Mouse (Mus musculus): ENCODE measurements around the gene Casz1. TPM values are rescaled to one million over a fixed set of nuclear protein-coding genes. Genes with fewer than 3 reads are reported as not detected.
A peak's percentile ranks its signal among the peaks of the same experiment; 100 is the strongest.

Casz1 gene
- polyA plus RNA-seq, 1 experiment from 2014 or later = 7.3 TPM

GRCm38 (mm10) chr4:148872783-148873182 is 68.6 kb downstream of the Casz1 start:
- H3K27ac ChIP-seq (ENCODE audit: low read length) = no peak overlapping the region
- no peaks in the 10 kb centered on the region for H3K36me3 ChIP-seq (ENCODE audit: control insufficient read depth, insufficient read depth, low read length)
- peaks cover 16% of the 10 kb centered on the region for H3K4me1 ChIP-seq (replicated peaks; ENCODE audit: control insufficient read depth, insufficient read depth, low read length)
- no peak overlapping the region for H3K4me3 ChIP-seq (ENCODE audit: low read length)
- no peak overlapping the region for H3K4me2 ChIP-seq (ENCODE audit: low read depth, low read length)
- H3K9me3 ChIP-seq (ENCODE audit: control insufficient read depth, low read length) = no peaks in the 10 kb centered on the region
- 32% methylated on average over 12 of the region's 12 CpGs for WGBS
- H3K27me3 ChIP-seq (ENCODE audit: control insufficient read depth, insufficient read depth, low read depth, low read length) = no peaks in the 10 kb centered on the region
- ATAC-seq (ENCODE audit: low read depth) = peak; percentile 13; the same call in 1 of the 2 replicates
- no peak overlapping the region for H3K9ac ChIP-seq (ENCODE audit: low read length)

- Histone ChIP-seq H3K9ac (ENCODE audit: low read length) (no peak overlapping the region), H3K4me1 (replicated peaks; ENCODE audit: control insufficient read depth, insufficient read depth, low read length) (peaks cover 19% of the 10 kb centered on the region)
- WGBS = 83% methylated on average over 9 of the region's 9 CpGs
Measured at GRCm38 (mm10) chr4:148876166-148876565, 71.9 kb downstream of the Casz1 start.

GRCm38 (mm10) chr4:148876867-148877266 is 72.6 kb downstream of the Casz1 start:
- H3K27ac ChIP-seq (ENCODE audit: low read length) = no peak overlapping the region
- H3K36me3 ChIP-seq (ENCODE audit: control insufficient read depth, insufficient read depth, low read length) = no peaks in the 10 kb centered on the region
- H3K4me1 ChIP-seq (replicated peaks; ENCODE audit: control insufficient read depth, insufficient read depth, low read length) = peaks cover 14% of the 10 kb centered on the region
- no peak overlapping the region for H3K4me2 ChIP-seq (ENCODE audit: low read depth, low read length)
- H3K9me3 ChIP-seq (ENCODE audit: control insufficient read depth, low read length) = no peaks in the 10 kb centered on the region
- H3K27me3 ChIP-seq (ENCODE audit: control insufficient read depth, insufficient read depth, low read depth, low read length) = no peaks in the 10 kb centered on the region
- WGBS = 67% methylated on average over 8 of the region's 8 CpGs
- ATAC-seq (ENCODE audit: low read depth) = no peak
- no peak overlapping the region for H3K9ac ChIP-seq (ENCODE audit: low read length)
- no peak overlapping the region for H3K4me3 ChIP-seq (ENCODE audit: low read length)

More at GRCm38 (mm10) chr4:148876166-148876565, 71.9 kb downstream of the Casz1 start:
- H3K4me3 ChIP-seq (ENCODE audit: low read length) = no peak overlapping the region
- H3K27ac ChIP-seq (ENCODE audit: low read length) = no peak overlapping the region
- no peaks in the 10 kb centered on the region for H3K27me3 ChIP-seq (ENCODE audit: control insufficient read depth, insufficient read depth, low read depth, low read length)
- no peaks in the 10 kb centered on the region for H3K36me3 ChIP-seq (ENCODE audit: control insufficient read depth, insufficient read depth, low read length)
- no peak for ATAC-seq (ENCODE audit: low read depth)
- H3K9me3 ChIP-seq (ENCODE audit: control insufficient read depth, low read length) = no peaks in the 10 kb centered on the region
- no peak overlapping the region for H3K4me2 ChIP-seq (ENCODE audit: low read depth, low read length)

GRCm38 (mm10) chr4:148878192-148878983 is 74.2 kb downstream of the Casz1 start:
- 54% methylated on average over 11 of the region's 11 CpGs for WGBS
- ATAC-seq (ENCODE audit: low read depth) = no peak
- Histone ChIP-seq H3K36me3 (ENCODE audit: control insufficient read depth, insufficient read depth, low read length) (no peaks in the 10 kb centered on the region), H3K9me3 (ENCODE audit: control insufficient read depth, low read length) (no peaks in the 10 kb centered on the region), H3K9ac (ENCODE audit: low read length) (no peak overlapping the region), H3K4me2 (ENCODE audit: low read depth, low read length) (no peak overlapping the region), H3K4me1 (replicated peaks; ENCODE audit: control insufficient read depth, insufficient read depth, low read length) (peaks cover 21% of the 10 kb centered on the region), H3K27me3 (ENCODE audit: control insufficient read depth, insufficient read depth, low read depth, low read length) (peaks cover 4% of the 10 kb centered on the region), H3K4me3 (ENCODE audit: low read length) (no peak overlapping the region), H3K27ac (ENCODE audit: low read length) (no peak overlapping the region)

GRCm38 (mm10) chr4:148878984-148879610 is 74.9 kb downstream of the Casz1 start:
- H3K9ac ChIP-seq (ENCODE audit: low read length) = no peak overlapping the region
- 0 out of 2 replicates have a peak, but pooled peaks have one; percentile 29 for ATAC-seq (ENCODE audit: low read depth)
- no peaks in the 10 kb centered on the region for H3K9me3 ChIP-seq (ENCODE audit: control insufficient read depth, low read length)
- H3K4me2 ChIP-seq (ENCODE audit: low read depth, low read length) = no peak overlapping the region
- H3K4me1 ChIP-seq (replicated peaks; ENCODE audit: control insufficient read depth, insufficient read depth, low read length) = peaks cover 21% of the 10 kb centered on the region
- H3K27ac ChIP-seq (ENCODE audit: low read length) = no peak overlapping the region
- no peaks in the 10 kb centered on the region for H3K36me3 ChIP-seq (ENCODE audit: control insufficient read depth, insufficient read depth, low read length)
- 34% methylated on average over 11 of the region's 11 CpGs for WGBS
- H3K4me3 ChIP-seq (ENCODE audit: low read length) = no peak overlapping the region
- peaks cover 4% of the 10 kb centered on the region for H3K27me3 ChIP-seq (ENCODE audit: control insufficient read depth, insufficient read depth, low read depth, low read length)

- Histone ChIP-seq H3K4me1 (replicated peaks; ENCODE audit: control insufficient read depth, insufficient read depth, low read length) (peaks cover 21% of the 10 kb centered on the region), H3K9me3 (ENCODE audit: control insufficient read depth, low read length) (no peaks in the 10 kb centered on the region), H3K9ac (ENCODE audit: low read length) (no peak overlapping the region), H3K36me3 (ENCODE audit: control insufficient read depth, insufficient read depth, low read length) (no peaks in the 10 kb centered on the region), H3K4me3 (ENCODE audit: low read length) (no peak overlapping the region), H3K27ac (ENCODE audit: low read length) (no peak overlapping the region), H3K4me2 (ENCODE audit: low read depth, low read length) (no peak overlapping the region), H3K27me3 (ENCODE audit: control insufficient read depth, insufficient read depth, low read depth, low read length) (peaks cover 4% of the 10 kb centered on the region)
- ATAC-seq (ENCODE audit: low read depth) = no peak
- WGBS = 78% methylated on average over 3 of the region's 3 CpGs
Measured at GRCm38 (mm10) chr4:148879631-148880030, 75.4 kb downstream of the Casz1 start.

GRCm38 (mm10) chr4:148881001-148881669 is 76.9 kb downstream of the Casz1 start:
- no peaks in the 10 kb centered on the region for H3K36me3 ChIP-seq (ENCODE audit: control insufficient read depth, insufficient read depth, low read length)
- ATAC-seq (ENCODE audit: low read depth) = peak; percentile 53; the same call in 1 of the 2 replicates
- WGBS = 33% methylated on average over 17 of the region's 17 CpGs
- no peaks in the 10 kb centered on the region for H3K9me3 ChIP-seq (ENCODE audit: control insufficient read depth, low read length)
- H3K4me1 ChIP-seq (replicated peaks; ENCODE audit: control insufficient read depth, insufficient read depth, low read length) = peaks cover 26% of the 10 kb centered on the region
- peaks cover 4% of the 10 kb centered on the region for H3K27me3 ChIP-seq (ENCODE audit: control insufficient read depth, insufficient read depth, low read depth, low read length)
- H3K4me3 ChIP-seq (ENCODE audit: low read length) = no peak overlapping the region
- no peak overlapping the region for H3K4me2 ChIP-seq (ENCODE audit: low read depth, low read length)
- no peak overlapping the region for H3K9ac ChIP-seq (ENCODE audit: low read length)
- H3K27ac ChIP-seq (ENCODE audit: low read length) = peak overlapping the region; percentile 36

- Histone ChIP-seq H3K27me3 (ENCODE audit: control insufficient read depth, insufficient read depth, low read depth, low read length) (peaks cover 4% of the 10 kb centered on the region), H3K4me2 (ENCODE audit: low read depth, low read length) (no peak overlapping the region), H3K36me3 (ENCODE audit: control insufficient read depth, insufficient read depth, low read length) (no peaks in the 10 kb centered on the region), H3K4me1 (replicated peaks; ENCODE audit: control insufficient read depth, insufficient read depth, low read length) (peaks cover 26% of the 10 kb centered on the region), H3K27ac (ENCODE audit: low read length) (peak overlapping the region; percentile 21; the same call in 1 of the 2 replicates), H3K9me3 (ENCODE audit: control insufficient read depth, low read length) (no peaks in the 10 kb centered on the region), H3K4me3 (ENCODE audit: low read length) (no peak overlapping the region), H3K9ac (ENCODE audit: low read length) (no peak overlapping the region)
- 60% methylated on average over 5 of the region's 5 CpGs for WGBS
- no peak for ATAC-seq (ENCODE audit: low read depth)
Measured at GRCm38 (mm10) chr4:148881838-148882237, 77.6 kb downstream of the Casz1 start.

Data from lung, embryonic 16.5 days (tissue).